Mouse (Mus musculus) C2C12 (cell line): Measurements from ENCODE around the gene Diaph3. TPM values are rescaled to one million over a fixed set of nuclear protein-coding genes. Genes with fewer than 3 reads are reported as not detected.

Experiments
- H3K27me3 ChIP-seq: one replicate; pipeline ENCODE4 v1.6.1; 2011; ENCODE audit not compliant: control insufficient read depth, insufficient read depth, insufficient read length
- H3K36me3 ChIP-seq: one replicate; pipeline ENCODE4 v1.6.1; 2011; ENCODE audit not compliant: control insufficient read depth, insufficient read depth
- H3K4me3 ChIP-seq: one replicate; pipeline ENCODE4 v1.5.1; 2011; ENCODE audit warnings: mild to moderate bottlenecking, control low read depth; ENCODE audit not compliant: poor library complexity, insufficient read depth, severe bottlenecking
- H3K79me2 ChIP-seq: one replicate; pipeline ENCODE4 v1.6.1; 2011; ENCODE audit not compliant: control insufficient read depth, insufficient read depth
- H3K79me3 ChIP-seq: one replicate; pipeline ENCODE4 v1.6.1; 2011; ENCODE audit warnings: low read depth, control low read depth
- H3ac ChIP-seq: one replicate; pipeline ENCODE3; 2011; ENCODE audit warnings: low read depth; ENCODE audit not compliant: control insufficient read depth, insufficient read length
- CEBPB ChIP-seq: IDR thresholded peaks from one replicate; pipeline ENCODE4 v1.6.1; 2011; ENCODE audit warnings: low read depth, mild to moderate bottlenecking, control low read depth, moderate library complexity
- CTCF ChIP-seq: IDR thresholded peaks from one replicate; pipeline ENCODE4 v1.5.1; 2011; ENCODE audit not compliant: control insufficient read depth, insufficient read depth, insufficient read length
- FOSL1 ChIP-seq: IDR thresholded peaks from one replicate; pipeline ENCODE4 v1.8.0; 2011; ENCODE audit warnings: mild to moderate bottlenecking, low read length; ENCODE audit not compliant: poor library complexity, insufficient read depth, severe bottlenecking
- MAX ChIP-seq: IDR thresholded peaks from one replicate; pipeline ENCODE4 v1.6.1; 2011; ENCODE audit warnings: mild to moderate bottlenecking, control low read depth
- MYOD1 ChIP-seq: IDR thresholded peaks from one replicate; pipeline ENCODE4 v1.6.1; 2011; ENCODE audit warnings: low read depth; ENCODE audit not compliant: control insufficient read depth, insufficient read length
- MYOG ChIP-seq: IDR thresholded peaks from one replicate; pipeline ENCODE4 v1.6.1; 2011; ENCODE audit not compliant: control insufficient read depth, insufficient read length; ENCODE audit errors: extremely low read depth
- USF1 ChIP-seq: IDR thresholded peaks from one replicate; pipeline ENCODE4 v1.6.1; 2011; ENCODE audit warnings: low read depth, mild to moderate bottlenecking, control low read depth, moderate library complexity
- polyA plus RNA-seq: library from polyadenylated mRNA; unstranded; fragments of >200 nt; fragmentation: generic; extraction: Trizol; gene quantifications from one replicate; pipeline ENCODE4 v1.2.1, GENCODE M21; 2012; ENCODE audit warnings: missing spikeins

Gene Diaph3
- polyA plus RNA-seq, 1 experiment, result 14.3 TPM

GRCm38 (mm10) chr14:86641839-86642238, 499.2 kb downstream of the Diaph3 start:
- no peaks in the 10 kb centered on the region for H3K79me3 ChIP-seq

GRCm38 (mm10) chr14:86640086-86640485, 500.9 kb downstream of the Diaph3 start:
- H3K79me3 ChIP-seq, result no peaks in the 10 kb centered on the region
- H3ac ChIP-seq, result no peak overlapping the region
- H3K36me3 ChIP-seq, result no peaks in the 10 kb centered on the region
- TF ChIP-seq FOSL1 (no peak), CEBPB (no peak), MYOD1 (no peak), CTCF (no peak), USF1 (no peak), MYOG (no peak), MAX (no peak)
- H3K4me3 ChIP-seq, result no peak overlapping the region
- no peaks in the 10 kb centered on the region for H3K79me2 ChIP-seq
- H3K27me3 ChIP-seq, result no peaks in the 10 kb centered on the region

More at GRCm38 (mm10) chr14:86641839-86642238, 499.2 kb downstream of the Diaph3 start:
- Histone ChIP-seq H3K79me2 (no peaks in the 10 kb centered on the region), H3K4me3 (no peak overlapping the region), H3ac (no peak overlapping the region), H3K27me3 (no peaks in the 10 kb centered on the region), H3K36me3 (no peaks in the 10 kb centered on the region)
- TF ChIP-seq CEBPB, result no peak
- no peak for TF ChIP-seq FOSL1
- TF ChIP-seq USF1, result no peak
- no peak for TF ChIP-seq MAX
- no peak for TF ChIP-seq MYOD1
- TF ChIP-seq MYOG, result no peak
- TF ChIP-seq CTCF, result no peak

- Histone ChIP-seq H3K4me3 (no peak overlapping the region), H3ac (no peak overlapping the region), H3K79me3 (no peaks in the 10 kb centered on the region), H3K36me3 (no peaks in the 10 kb centered on the region), H3K27me3 (no peaks in the 10 kb centered on the region), H3K79me2 (no peaks in the 10 kb centered on the region)
- TF ChIP-seq MYOG (no peak), USF1 (no peak), MAX (no peak)
These were observed 505.4 kb downstream of the Diaph3 start for GRCm38 (mm10) chr14:86635594-86636140.

- H3K27me3 ChIP-seq, result no peaks in the 10 kb centered on the region
These were observed 506.0 kb downstream of the Diaph3 start for GRCm38 (mm10) chr14:86635052-86635451.

GRCm38 (mm10) chr14:86633799-86634198, 507.2 kb downstream of the Diaph3 start:
- no peak for TF ChIP-seq FOSL1
- no peak for TF ChIP-seq MYOG
- no peak for TF ChIP-seq CTCF
- TF ChIP-seq MAX, result no peak
- no peak for TF ChIP-seq CEBPB
- no peak for TF ChIP-seq MYOD1
- TF ChIP-seq USF1, result no peak
- Histone ChIP-seq H3K79me3 (no peaks in the 10 kb centered on the region), H3ac (no peak overlapping the region)

More at GRCm38 (mm10) chr14:86635052-86635451, 506.0 kb downstream of the Diaph3 start:
- no peak overlapping the region for H3ac ChIP-seq
- H3K79me2 ChIP-seq, result no peaks in the 10 kb centered on the region
- TF ChIP-seq CTCF (no peak), MYOG (no peak), MYOD1 (no peak), USF1 (no peak), CEBPB (no peak), MAX (no peak), FOSL1 (no peak)
- H3K36me3 ChIP-seq, result no peaks in the 10 kb centered on the region
- H3K79me3 ChIP-seq, result no peaks in the 10 kb centered on the region
- H3K4me3 ChIP-seq, result no peak overlapping the region

GRCm38 (mm10) chr14:86624816-86625425, 516.1 kb downstream of the Diaph3 start:
- Histone ChIP-seq H3K36me3 (no peaks in the 10 kb centered on the region), H3K4me3 (no peak overlapping the region), H3K27me3 (no peaks in the 10 kb centered on the region), H3ac (no peak overlapping the region), H3K79me3 (no peaks in the 10 kb centered on the region), H3K79me2 (no peaks in the 10 kb centered on the region)
- TF ChIP-seq FOSL1, result no peak
- no peak for TF ChIP-seq CTCF
- TF ChIP-seq USF1, result no peak
- no peak for TF ChIP-seq CEBPB
- TF ChIP-seq MAX, result no peak
- no peak for TF ChIP-seq MYOD1

More at GRCm38 (mm10) chr14:86633799-86634198, 507.2 kb downstream of the Diaph3 start:
- no peaks in the 10 kb centered on the region for H3K36me3 ChIP-seq
- no peaks in the 10 kb centered on the region for H3K79me2 ChIP-seq
- H3K4me3 ChIP-seq, result no peak overlapping the region
- no peaks in the 10 kb centered on the region for H3K27me3 ChIP-seq
